Mouse (Mus musculus) E14TG2a.4 (cell line): ENCODE data around the gene Smg7.

Experiments
- H3K27me3 ChIP-seq: 2 replicates; pipeline ENCODE4 v1.6.1; 2014; ENCODE audit warnings: low read length, control low read depth; ENCODE audit not compliant: insufficient read depth
- H3K36me3 ChIP-seq: 2 replicates; pipeline ENCODE4 v1.6.1; 2014; ENCODE audit warnings: low read length, control low read depth; ENCODE audit not compliant: insufficient read depth
- H3K4me1 ChIP-seq: replicated peaks from 2 replicates; pipeline ENCODE4 v1.6.1; 2014; ENCODE audit warnings: low read depth, low read length, control low read depth
- H3K4me3 ChIP-seq: replicated peaks from 2 replicates; pipeline ENCODE4 v1.5.1; 2014; ENCODE audit warnings: mild to moderate bottlenecking, low read length
- H3K9me3 ChIP-seq: 2 replicates; pipeline ENCODE4 v1.6.1; 2014; ENCODE audit warnings: low read length, control low read depth
- CTCF ChIP-seq: conservative IDR thresholded peaks from 2 replicates; pipeline ENCODE4 v1.5.1; 2014; ENCODE audit warnings: low read length
- NANOG ChIP-seq: IDR thresholded peaks from 2 replicates; pipeline ENCODE4 v1.6.1; 2014; ENCODE audit warnings: borderline replicate concordance, low read length, mixed read lengths
- POU5F1 ChIP-seq: IDR thresholded peaks from 2 replicates; pipeline ENCODE4 v1.6.1; 2014; ENCODE audit warnings: low read length, borderline replicate concordance

Smg7 gene

GRCm38 (mm10) chr1:152820911-152821695 lies 81.3 kb downstream of the Smg7 start:
- Histone ChIP-seq H3K27me3 (no peaks in the 10 kb centered on the region), H3K4me1 (peaks cover 38% of the 10 kb centered on the region), H3K9me3 (no peaks in the 10 kb centered on the region), H3K4me3 (no peak overlapping the region), H3K36me3 (no peaks in the 10 kb centered on the region)
- TF ChIP-seq NANOG (no peak), POU5F1 (no peak), CTCF (no peak)

- peaks cover 52% of the 10 kb centered on the region for H3K4me1 ChIP-seq
- H3K27me3 ChIP-seq = no peaks in the 10 kb centered on the region
- TF ChIP-seq NANOG (no peak), POU5F1 (no peak), CTCF (no peak)
- H3K36me3 ChIP-seq = no peaks in the 10 kb centered on the region
- no peaks in the 10 kb centered on the region for H3K9me3 ChIP-seq
- H3K4me3 ChIP-seq = no peak overlapping the region
These were observed 82.9 kb downstream of the Smg7 start for GRCm38 (mm10) chr1:152819558-152819957.

DNA sequence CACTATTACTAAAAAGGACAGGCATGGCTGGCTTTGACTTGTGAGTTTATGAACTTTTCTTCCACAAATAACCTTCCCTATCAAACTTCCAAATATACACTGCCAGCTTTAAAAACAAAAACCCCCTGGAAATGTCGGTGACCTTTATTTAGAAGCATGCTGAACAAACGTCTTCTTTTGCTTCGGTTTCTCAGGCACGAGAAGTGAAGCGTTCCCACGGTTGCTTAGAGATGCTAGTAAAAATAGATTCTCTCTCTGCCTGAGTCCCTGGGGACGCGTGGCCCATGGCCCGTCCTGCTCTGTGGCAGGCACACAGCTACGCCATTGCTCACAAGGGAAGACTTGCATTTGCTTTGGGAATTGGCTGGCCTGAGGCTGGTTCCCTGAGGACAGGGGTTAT lies 84.7 kb downstream of the Smg7 start:
- no peaks in the 10 kb centered on the region for H3K36me3 ChIP-seq
- H3K4me1 ChIP-seq = peaks cover 66% of the 10 kb centered on the region
- no peaks in the 10 kb centered on the region for H3K9me3 ChIP-seq
- H3K27me3 ChIP-seq = no peaks in the 10 kb centered on the region
- no peak overlapping the region; the same call in 1 of the 2 replicates for H3K4me3 ChIP-seq
- no peak for TF ChIP-seq NANOG
- TF ChIP-seq POU5F1 = no peak
- no peak for TF ChIP-seq CTCF

- TF ChIP-seq NANOG (no peak), POU5F1 (peak; percentile 48; the same call in 1 of the 2 replicates), CTCF (no peak)
- Histone ChIP-seq H3K9me3 (no peaks in the 10 kb centered on the region), H3K27me3 (no peaks in the 10 kb centered on the region), H3K4me1 (peaks cover 67% of the 10 kb centered on the region), H3K4me3 (no peak overlapping the region), H3K36me3 (no peaks in the 10 kb centered on the region)
These were observed 85.2 kb downstream of the Smg7 start for GRCm38 (mm10) chr1:152817027-152817769.

- no peak for TF ChIP-seq POU5F1
- peak; percentile 50 for TF ChIP-seq CTCF
- Histone ChIP-seq H3K27me3 (no peaks in the 10 kb centered on the region), H3K4me1 (peaks cover 83% of the 10 kb centered on the region), H3K4me3 (peak overlapping the region; percentile 33), H3K9me3 (no peaks in the 10 kb centered on the region), H3K36me3 (no peaks in the 10 kb centered on the region)
These were observed 87.2 kb downstream of the Smg7 start for GRCm38 (mm10) chr1:152815265-152815701.

DNA sequence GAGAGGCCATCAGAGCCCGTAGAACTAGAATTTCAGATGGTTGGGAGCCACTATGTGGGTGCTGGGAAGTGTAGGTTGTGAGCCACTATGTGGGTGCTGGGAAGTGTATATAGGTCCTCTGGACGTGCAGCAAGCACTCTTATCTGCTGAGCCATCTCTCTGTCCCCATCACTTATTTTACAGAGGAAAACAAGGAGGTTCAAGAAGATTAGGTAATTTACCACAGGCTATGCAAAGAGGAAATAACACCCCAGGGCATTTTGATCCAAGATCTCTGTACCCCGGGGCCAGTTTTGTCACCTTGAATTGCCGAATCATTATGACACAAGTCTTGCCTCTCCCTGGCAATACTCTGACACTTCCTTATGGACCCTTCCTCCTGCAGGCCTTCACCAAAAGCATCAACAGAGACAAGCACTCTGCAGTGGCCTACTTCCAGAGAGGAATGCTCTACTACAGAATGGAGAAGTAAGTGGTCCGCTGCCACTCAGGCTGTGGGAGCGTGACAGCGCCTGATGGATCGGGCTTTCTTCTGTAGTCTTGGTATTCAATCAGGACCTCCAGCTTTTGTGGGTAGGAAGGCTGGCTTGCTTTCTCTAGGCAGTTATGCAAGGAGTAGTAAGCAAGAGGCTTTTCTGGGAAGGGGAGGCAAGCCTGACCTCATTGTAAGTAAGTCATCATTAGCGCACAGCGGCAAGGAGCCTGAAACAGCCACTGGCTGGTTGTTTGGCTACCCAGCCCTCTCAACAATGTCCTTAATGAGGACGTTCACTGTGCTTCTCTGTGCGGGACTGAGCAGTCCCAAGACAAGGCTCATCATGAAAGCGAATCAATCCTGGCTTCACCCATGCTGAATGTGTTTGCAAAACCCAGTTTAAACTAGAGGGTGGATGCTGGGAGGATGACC lies 91.7 kb downstream of the Smg7 start:
- H3K4me3 ChIP-seq = no peak overlapping the region
- TF ChIP-seq CTCF (no peak), NANOG (no peak), POU5F1 (no peak)
- no peaks in the 10 kb centered on the region for H3K9me3 ChIP-seq
- H3K4me1 ChIP-seq = peaks cover 75% of the 10 kb centered on the region
- H3K27me3 ChIP-seq = no peaks in the 10 kb centered on the region
- no peaks in the 10 kb centered on the region for H3K36me3 ChIP-seq

DNA sequence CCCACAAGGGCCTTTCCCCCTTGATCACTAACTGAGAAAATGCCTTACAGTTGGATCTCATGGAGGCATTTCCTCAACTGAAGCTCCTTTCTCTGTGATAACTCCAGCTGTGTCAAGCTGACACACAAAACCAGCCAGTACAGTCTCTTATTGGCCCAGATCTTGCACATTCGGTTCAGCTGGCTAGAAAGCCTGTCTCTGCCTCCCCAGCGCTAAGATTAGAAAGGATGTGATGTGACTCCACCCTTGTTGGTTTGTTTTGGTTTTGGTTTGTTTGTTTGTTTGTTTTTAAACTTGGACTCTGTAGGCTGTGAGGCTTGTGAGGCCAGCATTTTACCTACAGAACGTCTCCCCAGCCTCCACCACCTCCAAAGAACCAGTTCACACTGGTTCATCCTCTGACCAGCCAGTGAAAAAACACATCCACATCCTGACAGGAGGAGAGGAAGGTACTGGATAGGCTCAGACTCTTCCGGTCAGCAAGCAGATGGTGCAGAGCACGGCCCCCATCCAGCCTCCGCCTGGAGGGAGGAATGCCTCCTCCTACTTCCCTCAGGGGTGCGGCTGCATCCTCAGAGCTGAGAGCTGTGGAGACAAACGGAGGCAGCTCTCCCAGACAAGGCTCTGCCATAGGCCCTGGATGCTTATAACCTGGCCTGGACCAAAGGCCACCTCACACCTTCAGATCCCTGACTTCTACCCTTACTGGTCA lies 92.7 kb downstream of the Smg7 start:
- Histone ChIP-seq H3K36me3 (no peaks in the 10 kb centered on the region), H3K4me3 (no peak overlapping the region), H3K4me1 (peaks cover 70% of the 10 kb centered on the region), H3K27me3 (no peaks in the 10 kb centered on the region), H3K9me3 (no peaks in the 10 kb centered on the region)
- TF ChIP-seq POU5F1 (no peak), NANOG (no peak), CTCF (no peak)
